Mouse (Mus musculus) stomach, embryonic 14.5 days (tissue): Measurements from ENCODE around the gene Dnm3. TPM values are rescaled to one million over a fixed set of nuclear protein-coding genes. Genes with fewer than 3 reads are reported as not detected.

ENCODE experiments used
- ATAC-seq: fragments of 200-750 bp; cut with Nextera tagmentation; 2 replicates; pipeline ENCODE4 v1.8.0; 2017; ENCODE audit warnings: low read depth, moderate TSS enrichment; ENCODE audit not compliant: insufficient number of reproducible peaks, insufficient read depth, low FRiP score
- H3K27ac ChIP-seq: fragments of 300-500 bp; sonication (generic); 2 replicates; pipeline ENCODE4 v1.5.1; 2014; ENCODE audit warnings: mild to moderate bottlenecking, low read length, moderate library complexity, mixed read lengths
- H3K27me3 ChIP-seq: fragments of 300-500 bp; sonication (generic); 2 replicates; pipeline ENCODE4 v1.6.1; 2014; ENCODE audit warnings: low read length, control low read depth, mixed read lengths; ENCODE audit not compliant: control insufficient read depth, insufficient read depth
- H3K36me3 ChIP-seq: fragments of 300-500 bp; sonication (generic); 2 replicates; pipeline ENCODE4 v1.6.1; 2014; ENCODE audit warnings: mild to moderate bottlenecking, control low read depth, low read length, moderate library complexity, mixed read lengths; ENCODE audit not compliant: control insufficient read depth, insufficient read depth
- H3K4me1 ChIP-seq: fragments of 300-500 bp; sonication (generic); 2 replicates; pipeline ENCODE4 v1.6.1; 2014; ENCODE audit warnings: low read length, control low read depth, mixed read lengths; ENCODE audit not compliant: control insufficient read depth, insufficient read depth
- H3K4me2 ChIP-seq: fragments of 300-500 bp; sonication (generic); replicated peaks from 2 replicates; pipeline ENCODE4 v1.6.1; 2014; ENCODE audit warnings: low read depth, low read length, control low read depth
- H3K4me3 ChIP-seq: fragments of 300-500 bp; sonication (generic); 2 replicates; pipeline ENCODE4 v1.5.1; 2014; ENCODE audit warnings: low read depth, low read length, control low read depth
- H3K9ac ChIP-seq: fragments of 300-500 bp; sonication (generic); replicated peaks from 2 replicates; pipeline ENCODE4 v1.6.1; 2014; ENCODE audit warnings: low read depth, mild to moderate bottlenecking, control low read depth, low read length, moderate library complexity, mixed read lengths
- H3K9me3 ChIP-seq: fragments of 300-500 bp; sonication (generic); 2 replicates; pipeline ENCODE4 v1.6.1; 2016; ENCODE audit warnings: low read depth, low read length, control low read depth; ENCODE audit not compliant: control insufficient read depth
- WGBS: fragments of 180-500 bp; shearing (Covaris S2); extraction: QIAGEN DNeasy Blood & Tissue Kit; methylation state at CpG from one replicate; pipeline ENCODE4 v1.1.7; 2014; 5-methylcytosine and 5-hydroxymethylcytosine counted together
- polyA plus RNA-seq: library from polyadenylated mRNA; unstranded; fragments of >200 nt; fragmentation: Nextera tagmentation; extraction: Ambion mirVana; gene quantifications from 2 replicates; pipeline ENCODE4 v1.2.1, GENCODE M21; 2014

Dnm3 gene
- polyA plus RNA-seq, 1 experiment from 2014 or later, result 8.6 TPM

DNA sequence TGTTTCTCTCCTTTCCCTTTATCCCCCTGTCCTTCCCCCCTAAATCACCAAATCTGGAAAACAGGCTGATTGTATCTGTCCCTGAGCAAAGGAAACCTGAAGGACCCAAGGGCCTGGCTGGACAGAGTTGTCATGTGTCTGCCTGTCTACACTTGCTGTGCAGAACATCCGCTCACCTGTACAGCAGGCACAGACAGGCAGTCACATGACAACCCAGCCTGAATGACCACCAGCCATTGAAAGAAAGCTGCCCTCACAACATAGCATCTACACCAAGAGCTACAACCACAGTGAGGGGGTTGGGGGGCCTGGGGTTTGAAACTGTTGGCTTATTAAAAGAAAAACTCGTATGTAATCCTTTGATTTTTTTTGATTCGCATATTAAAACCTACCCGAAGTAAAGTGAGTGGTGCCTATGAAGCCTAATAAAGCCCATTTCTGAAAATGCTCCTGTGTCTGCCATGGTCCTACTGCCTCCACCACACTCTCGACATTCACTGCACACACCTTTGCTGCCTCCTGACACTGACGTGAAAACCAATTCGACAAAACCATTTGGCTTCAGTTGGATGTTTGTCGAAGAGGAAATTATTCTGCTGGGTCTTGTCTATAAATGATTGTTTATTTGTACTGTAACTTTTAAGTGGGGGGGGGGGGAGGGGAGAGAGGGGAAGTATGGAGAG lies 254.4 kb downstream of the Dnm3 start:
- H3K9me3 ChIP-seq, result no peaks in the 10 kb centered on the region
- peak overlapping the region; percentile 19; the same call in 1 of the 2 replicates for H3K4me3 ChIP-seq
- H3K9ac ChIP-seq, result 0 out of 2 replicates have a peak overlapping the region, but pooled peaks have one; percentile 29
- peaks cover 4% of the 10 kb centered on the region for H3K36me3 ChIP-seq
- H3K4me2 ChIP-seq, result peak overlapping the region; percentile 37
- WGBS, result 61% methylated on average over 8 of the region's 8 CpGs
- no peaks in the 10 kb centered on the region for H3K27me3 ChIP-seq
- peak overlapping the region; percentile 11; the same call in 1 of the 2 replicates for H3K27ac ChIP-seq
- no peak for ATAC-seq
- H3K4me1 ChIP-seq, result no peaks in the 10 kb centered on the region

DNA sequence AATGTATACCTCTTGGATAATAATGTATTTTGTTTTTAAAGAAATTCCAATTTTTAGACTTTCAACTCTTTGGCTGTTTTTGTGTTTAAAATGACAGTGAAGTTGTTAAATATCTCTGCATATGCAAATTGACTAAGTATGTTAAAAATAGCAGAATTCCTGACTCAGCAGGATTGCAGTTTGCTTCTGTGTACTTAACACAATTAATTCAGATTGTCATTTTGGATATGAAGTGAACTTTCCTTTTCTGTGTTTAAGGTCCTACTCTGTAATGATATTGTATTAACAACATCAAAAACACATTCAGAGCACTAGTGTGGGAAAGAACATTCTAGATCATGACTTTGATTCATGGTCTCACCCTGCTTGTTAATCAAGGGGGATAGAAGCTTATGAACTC lies 255.5 kb downstream of the Dnm3 start:
- peak overlapping the region; percentile 43 for H3K4me2 ChIP-seq
- ATAC-seq, result no peak
- H3K36me3 ChIP-seq, result peaks cover 4% of the 10 kb centered on the region
- no peaks in the 10 kb centered on the region for H3K4me1 ChIP-seq
- H3K4me3 ChIP-seq, result peak overlapping the region; percentile 19
- no peaks in the 10 kb centered on the region for H3K9me3 ChIP-seq
- no peaks in the 10 kb centered on the region for H3K27me3 ChIP-seq
- peak overlapping the region; percentile 11; the same call in 1 of the 2 replicates for H3K27ac ChIP-seq
- peak overlapping the region; percentile 11; the same call in 1 of the 2 replicates for H3K9ac ChIP-seq

DNA sequence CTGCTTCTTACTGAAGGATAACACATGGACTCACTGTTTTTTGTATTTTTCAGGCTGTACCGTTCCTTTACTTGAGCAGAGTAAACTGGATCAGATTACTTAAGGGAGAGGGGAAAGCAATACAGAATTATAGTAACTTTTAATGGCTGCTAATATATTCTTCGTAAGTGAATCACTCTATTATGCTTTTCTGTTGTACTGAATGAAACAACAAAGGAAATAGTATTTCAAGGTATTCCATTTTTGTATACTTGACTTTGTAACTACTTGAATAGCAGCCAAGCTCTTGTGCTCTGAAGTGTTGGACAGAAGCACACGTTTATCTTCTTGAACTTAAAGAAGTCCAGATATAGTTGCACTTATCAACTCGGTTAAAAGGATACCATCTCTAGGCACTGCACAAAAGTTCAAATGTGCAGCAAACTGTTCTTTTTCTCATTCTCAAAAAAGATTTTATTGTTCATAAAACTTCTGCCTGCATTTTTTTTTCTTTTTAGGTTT lies 256.0 kb downstream of the Dnm3 start:
- ATAC-seq, result no peak
- H3K4me2 ChIP-seq, result peak overlapping the region; percentile 43
- H3K9me3 ChIP-seq, result no peaks in the 10 kb centered on the region
- 23% methylated on average over 4 of the region's 4 CpGs for WGBS
- no peaks in the 10 kb centered on the region for H3K27me3 ChIP-seq
- H3K36me3 ChIP-seq, result peaks cover 4% of the 10 kb centered on the region
- peak overlapping the region; percentile 53; the same call in 1 of the 2 replicates for H3K4me3 ChIP-seq
- no peaks in the 10 kb centered on the region for H3K4me1 ChIP-seq
- H3K9ac ChIP-seq, result peak overlapping the region; percentile 81
- H3K27ac ChIP-seq, result peak overlapping the region; percentile 73; the same call in 1 of the 2 replicates

DNA sequence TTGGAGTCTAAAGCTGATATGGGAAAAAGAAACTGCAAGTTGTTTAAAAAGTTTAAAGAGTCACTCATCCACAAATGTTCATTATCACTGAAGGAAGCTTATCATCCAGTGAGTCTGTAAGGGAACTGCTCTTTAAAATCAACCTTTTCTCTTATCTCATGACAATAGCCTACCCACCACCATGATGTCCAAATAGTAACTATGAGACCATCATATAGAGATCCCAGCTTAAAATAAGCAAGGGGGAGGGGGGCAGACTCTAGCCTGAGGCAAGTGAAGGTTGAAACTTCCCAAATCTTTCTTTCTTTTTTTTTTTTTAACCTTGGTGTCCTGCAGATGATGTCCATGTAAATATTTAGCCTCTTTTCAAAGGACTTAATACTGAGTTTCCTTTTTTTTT lies 256.9 kb downstream of the Dnm3 start:
- Histone ChIP-seq H3K4me3 (peak overlapping the region; percentile 53), H3K9ac (peak overlapping the region; percentile 81), H3K27me3 (no peaks in the 10 kb centered on the region), H3K4me2 (peak overlapping the region; percentile 43), H3K27ac (peak overlapping the region; percentile 100), H3K36me3 (peaks cover 4% of the 10 kb centered on the region), H3K4me1 (peaks cover 8% of the 10 kb centered on the region), H3K9me3 (no peaks in the 10 kb centered on the region)
- no peak for ATAC-seq

DNA sequence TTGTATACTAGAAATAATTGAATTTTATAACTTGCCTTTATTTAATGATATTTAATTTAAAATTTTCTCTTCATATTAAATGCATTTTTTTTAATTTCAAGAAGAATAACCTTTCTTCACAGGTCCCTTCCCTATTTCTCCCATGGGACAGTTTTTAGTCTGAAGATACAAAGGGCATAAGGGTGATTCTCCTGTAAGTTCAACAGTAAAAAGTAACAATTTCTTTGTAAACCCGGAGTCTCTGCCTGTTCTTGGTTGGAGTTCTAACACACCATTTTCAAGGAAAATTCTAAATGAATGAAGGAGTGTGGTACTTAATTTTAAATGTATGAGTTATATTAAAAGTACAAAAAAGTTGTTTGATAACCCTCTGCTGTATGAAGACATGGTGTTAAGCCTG lies 258.1 kb downstream of the Dnm3 start:
- peak overlapping the region; percentile 100 for H3K27ac ChIP-seq
- peaks cover 18% of the 10 kb centered on the region for H3K4me1 ChIP-seq
- H3K27me3 ChIP-seq, result no peaks in the 10 kb centered on the region
- H3K36me3 ChIP-seq, result peaks cover 4% of the 10 kb centered on the region
- peak overlapping the region; percentile 81 for H3K9ac ChIP-seq
- peak overlapping the region; percentile 53 for H3K4me3 ChIP-seq
- WGBS, result 41% methylated on average over 1 of the region's 1 CpGs
- H3K4me2 ChIP-seq, result peak overlapping the region; percentile 43
- H3K9me3 ChIP-seq, result no peaks in the 10 kb centered on the region
- ATAC-seq, result no peak

DNA sequence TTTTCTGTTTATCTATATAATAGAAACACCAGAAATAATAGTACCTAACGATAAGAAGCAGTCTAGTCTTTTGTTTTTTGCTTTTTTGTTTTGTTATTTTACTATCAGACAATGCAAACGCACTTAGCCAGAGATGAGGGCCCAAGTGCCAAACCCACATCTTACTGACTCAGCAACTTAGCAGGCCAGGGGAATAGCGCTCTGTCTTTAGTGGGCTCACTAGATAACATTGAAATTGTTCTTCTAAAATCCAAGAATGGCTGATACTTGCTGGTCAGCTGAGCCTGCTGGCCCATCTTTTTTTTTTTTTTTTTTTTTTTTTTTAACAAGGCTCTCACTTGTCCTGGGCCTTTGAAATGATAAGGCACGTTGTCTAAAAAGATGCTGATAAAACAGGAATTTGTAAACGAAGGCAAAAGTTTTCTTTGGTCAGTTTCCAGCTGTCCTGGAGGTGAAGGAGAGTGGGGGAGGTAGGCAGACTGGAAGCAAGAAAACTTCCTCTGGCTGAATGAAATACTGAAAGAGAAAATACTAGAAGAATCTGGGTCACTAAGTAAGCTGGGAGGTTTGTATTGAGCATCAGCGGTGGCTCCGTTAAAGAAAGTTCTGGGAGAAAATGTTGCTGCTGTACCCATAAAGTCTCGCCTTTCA lies 259.2 kb downstream of the Dnm3 start:
- peaks cover 18% of the 10 kb centered on the region for H3K4me1 ChIP-seq
- peaks cover 4% of the 10 kb centered on the region for H3K36me3 ChIP-seq
- H3K4me3 ChIP-seq, result peak overlapping the region; percentile 53
- 18% methylated on average over 8 of the region's 8 CpGs for WGBS
- no peaks in the 10 kb centered on the region for H3K9me3 ChIP-seq
- no peaks in the 10 kb centered on the region for H3K27me3 ChIP-seq
- peak overlapping the region; percentile 29 for H3K4me2 ChIP-seq
- peak overlapping the region; percentile 81 for H3K9ac ChIP-seq
- no peak for ATAC-seq
- peak overlapping the region; percentile 100 for H3K27ac ChIP-seq

DNA sequence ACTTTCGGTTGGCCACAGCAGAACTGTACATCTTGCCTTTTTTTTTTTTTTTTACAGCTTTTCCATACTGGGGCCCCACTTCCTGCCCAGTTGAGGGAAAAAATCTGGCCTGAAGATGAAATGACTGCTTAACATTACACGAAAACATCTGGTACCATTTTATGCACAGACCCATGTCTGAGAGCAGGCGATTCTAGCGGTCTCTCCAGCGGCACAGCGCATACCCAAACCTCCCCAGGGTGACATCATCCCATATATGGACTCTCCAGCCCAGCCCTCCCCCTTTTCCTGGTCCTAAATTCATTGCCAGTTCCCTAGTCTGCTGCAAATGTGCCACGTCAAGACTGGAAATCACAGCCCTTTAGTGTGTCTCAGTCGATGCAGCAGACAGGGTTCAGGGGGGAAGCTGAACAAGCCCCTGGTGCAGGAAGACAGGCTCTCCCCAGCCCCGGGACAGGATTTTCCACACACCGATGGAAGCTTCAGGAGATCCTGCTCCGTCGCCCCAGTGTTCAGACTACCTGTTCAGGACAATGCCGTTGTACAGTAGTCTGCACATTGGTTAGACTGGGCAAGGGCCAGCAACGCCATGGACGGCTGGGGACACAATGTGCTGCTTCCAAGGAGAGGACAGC lies 260.4 kb downstream of the Dnm3 start:
- H3K9ac ChIP-seq, result peak overlapping the region; percentile 81
- no peaks in the 10 kb centered on the region for H3K27me3 ChIP-seq
- 25% methylated on average over 15 of the region's 15 CpGs for WGBS
- H3K36me3 ChIP-seq, result no peaks in the 10 kb centered on the region
- no peaks in the 10 kb centered on the region for H3K9me3 ChIP-seq
- H3K4me1 ChIP-seq, result peaks cover 18% of the 10 kb centered on the region
- H3K4me3 ChIP-seq, result peak overlapping the region; percentile 53
- peak overlapping the region; percentile 100 for H3K27ac ChIP-seq
- peak; percentile 96 for ATAC-seq
- peak overlapping the region; percentile 29 for H3K4me2 ChIP-seq

DNA sequence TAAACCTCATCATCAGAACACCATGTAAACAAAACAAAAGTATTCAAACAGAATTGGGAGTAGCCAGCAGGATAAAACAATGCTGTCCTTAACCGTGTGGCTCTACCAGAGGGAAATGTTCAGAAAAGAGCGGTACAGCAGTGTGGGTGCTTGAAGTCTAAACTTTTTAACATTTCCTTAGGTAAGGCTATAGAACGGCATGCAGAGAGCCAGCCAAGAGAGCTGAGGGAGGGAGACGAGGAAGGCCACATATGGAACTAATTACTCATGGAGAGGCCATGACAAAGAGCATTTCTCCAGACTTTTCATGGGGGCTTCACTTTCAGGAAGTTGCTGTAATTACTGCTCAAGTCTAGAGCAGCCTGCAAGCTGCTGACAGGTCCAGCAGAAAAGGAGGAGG lies 261.2 kb downstream of the Dnm3 start:
- Histone ChIP-seq H3K9me3 (no peaks in the 10 kb centered on the region), H3K4me3 (no peak overlapping the region; the same call in 1 of the 2 replicates), H3K27me3 (no peaks in the 10 kb centered on the region), H3K36me3 (no peaks in the 10 kb centered on the region), H3K9ac (no peak overlapping the region), H3K4me2 (peak overlapping the region; percentile 40), H3K27ac (peak overlapping the region; percentile 100), H3K4me1 (peaks cover 18% of the 10 kb centered on the region)
- WGBS, result 12% methylated on average over 4 of the region's 4 CpGs
- peak; percentile 50; the same call in 1 of the 2 replicates for ATAC-seq
